Mouse (Mus musculus): ENCODE measurements around the gene 9130213A22Rik. TPM values are rescaled to one million over a fixed set of nuclear protein-coding genes. Genes with fewer than 3 reads are reported as not detected.

9130213A22Rik gene
- polyA plus RNA-seq, 1 experiment from 2014 or later, result 0.11 TPM

DNA sequence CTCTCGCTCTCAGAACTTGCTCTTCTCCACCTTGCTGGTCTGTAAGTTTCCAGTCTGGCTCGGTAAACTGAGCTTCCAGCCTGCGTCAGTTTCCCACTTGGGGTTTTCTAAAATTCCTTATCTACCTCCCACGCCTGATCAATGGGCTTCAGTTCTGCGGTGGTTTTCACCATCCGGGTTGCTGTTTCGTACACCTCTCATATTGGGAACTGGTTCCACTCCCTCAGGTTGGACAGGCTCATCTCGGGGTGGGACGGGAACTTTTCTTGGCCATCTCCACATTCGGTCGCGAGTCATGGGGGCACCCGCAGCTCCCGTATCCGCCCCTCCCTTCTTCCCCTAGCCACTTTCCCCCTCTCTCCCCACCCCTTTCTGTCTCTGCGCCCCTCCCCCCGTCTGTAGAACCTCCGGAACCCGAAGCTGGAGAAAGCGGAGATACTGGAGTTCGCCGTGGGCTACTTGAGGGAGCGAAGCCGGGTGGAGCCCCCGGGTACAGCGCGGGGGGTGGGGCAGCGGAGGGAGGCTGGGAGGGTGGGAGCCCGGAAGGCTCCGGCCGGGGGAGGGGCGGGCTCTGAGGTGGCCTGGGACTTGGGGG is 551 bp downstream of the 9130213A22Rik start:
- Histone ChIP-seq H3K9me3 (no peaks in the 10 kb centered on the region), H3K9ac (peak overlapping the region; percentile 77), H3K27me3 (peaks cover 29% of the 10 kb centered on the region), H3K4me3 (replicated peaks) (peak overlapping the region; percentile 80), H3K4me1 (peaks cover 54% of the 10 kb centered on the region), H3K27ac (peak overlapping the region; percentile 86), H3K36me3 (replicated peaks) (no peaks in the 10 kb centered on the region), H3K4me2 (peak overlapping the region; percentile 91)
- ATAC-seq (ENCODE audit: low FRiP score), result no peak
- WGBS, result under 1% methylated on average over 31 of the region's 32 CpGs

DNA sequence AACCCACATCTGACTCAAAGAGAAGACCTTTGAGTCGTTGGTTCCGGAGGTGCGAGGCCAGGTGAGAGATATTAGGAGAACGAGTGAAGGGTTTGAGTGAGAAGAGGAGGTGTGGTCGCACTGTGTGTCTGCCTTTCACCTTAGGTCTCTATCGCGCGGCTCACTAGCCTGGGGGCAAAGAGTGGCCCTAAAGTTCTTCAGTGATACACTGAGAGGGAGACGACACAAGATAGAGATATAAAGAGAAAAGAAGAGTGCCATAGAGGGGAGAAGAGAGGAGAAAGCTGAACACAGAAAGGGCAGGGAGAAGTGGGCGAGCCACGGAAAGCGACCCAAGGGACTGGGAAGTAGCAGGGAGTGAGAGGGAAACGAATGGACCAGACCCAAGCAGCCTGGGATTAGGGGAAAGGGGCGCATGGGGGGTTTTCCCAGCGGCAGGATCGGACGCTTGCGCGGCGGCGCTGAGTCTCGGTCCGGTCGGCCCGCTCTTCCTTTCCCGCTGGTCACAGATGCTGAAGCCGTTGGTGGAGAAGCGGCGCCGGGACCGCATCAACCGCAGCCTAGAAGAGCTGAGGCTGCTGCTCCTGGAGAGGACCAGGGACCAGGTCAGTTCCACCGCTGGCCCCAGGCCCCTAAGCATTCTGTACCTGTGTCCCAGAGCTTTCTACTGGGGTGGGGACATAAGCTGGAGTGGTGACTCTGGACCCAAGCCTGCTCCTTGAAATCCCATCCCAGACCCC is 1.2 kb downstream of the 9130213A22Rik start:
- H3K4me3 ChIP-seq (replicated peaks), result peak overlapping the region; percentile 80
- peaks cover 54% of the 10 kb centered on the region for H3K4me1 ChIP-seq
- H3K27me3 ChIP-seq, result peaks cover 29% of the 10 kb centered on the region
- no peaks in the 10 kb centered on the region for H3K36me3 ChIP-seq (replicated peaks)
- peak overlapping the region; percentile 91 for H3K4me2 ChIP-seq
- under 1% methylated on average over 33 of the region's 33 CpGs for WGBS
- no peak for ATAC-seq (ENCODE audit: low FRiP score)
- no peaks in the 10 kb centered on the region for H3K9me3 ChIP-seq
- no peak overlapping the region for H3K27ac ChIP-seq
- H3K9ac ChIP-seq, result peak overlapping the region; percentile 77

DNA sequence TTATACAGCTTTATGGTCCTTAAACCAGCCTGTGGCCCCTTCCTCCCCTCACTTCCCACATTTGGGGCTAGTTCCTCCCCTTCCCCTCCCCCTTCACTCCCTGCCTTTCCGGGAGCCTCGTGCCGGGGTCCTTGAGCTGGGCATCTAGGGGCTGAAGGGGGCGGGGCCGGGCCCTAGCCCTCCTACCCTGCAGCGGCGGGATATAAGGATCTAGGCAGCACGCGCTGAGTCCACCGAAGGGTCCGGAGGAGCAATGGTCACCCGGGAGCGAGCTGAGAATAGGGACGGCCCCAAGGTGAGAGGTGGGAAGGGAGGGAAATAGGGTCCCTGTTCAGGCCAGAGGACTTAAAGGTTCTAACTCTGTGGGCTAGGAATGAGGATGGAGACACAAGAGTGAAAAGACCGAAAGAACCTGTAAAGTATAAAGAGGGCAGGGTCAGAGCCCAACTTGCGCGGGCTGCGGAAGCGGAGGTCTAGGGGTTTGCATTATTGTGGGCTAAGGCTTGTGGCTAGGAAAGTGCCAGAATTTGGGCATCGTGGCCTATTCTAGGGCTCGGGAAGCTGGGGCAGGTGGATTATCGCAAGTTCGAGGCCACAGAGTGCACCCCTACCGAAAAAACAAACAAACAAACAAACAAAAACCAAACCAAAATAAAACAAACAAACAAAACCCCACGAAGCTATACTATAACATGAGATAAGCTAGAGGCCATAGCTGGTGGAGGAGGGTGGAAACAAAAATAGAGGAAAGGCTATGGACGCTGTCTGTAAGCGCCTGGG is 2.0 kb downstream of the 9130213A22Rik start, which contains the start of gene Hes7:
Gene Hes7, plus strand, starts transcription at position 184 of the 780 bp plus-strand sequence.
- Histone ChIP-seq H3K27ac (no peak within 1 kb of the TSS), H3K4me1 (peaks cover 46% of the 10 kb centered on the region), H3K36me3 (replicated peaks) (no peaks in the 10 kb centered on the region), H3K4me3 (replicated peaks) (peak within 1 kb of the TSS; percentile 80), H3K4me2 (peak within 1 kb of the TSS; percentile 91), H3K9ac (peak within 1 kb of the TSS; percentile 77), H3K9me3 (no peaks in the 10 kb centered on the region), H3K27me3 (peaks cover 33% of the 10 kb centered on the region)
- ATAC-seq (ENCODE audit: low FRiP score), result no peak
- 2% methylated on average over 27 of the region's 27 CpGs for WGBS

DNA sequence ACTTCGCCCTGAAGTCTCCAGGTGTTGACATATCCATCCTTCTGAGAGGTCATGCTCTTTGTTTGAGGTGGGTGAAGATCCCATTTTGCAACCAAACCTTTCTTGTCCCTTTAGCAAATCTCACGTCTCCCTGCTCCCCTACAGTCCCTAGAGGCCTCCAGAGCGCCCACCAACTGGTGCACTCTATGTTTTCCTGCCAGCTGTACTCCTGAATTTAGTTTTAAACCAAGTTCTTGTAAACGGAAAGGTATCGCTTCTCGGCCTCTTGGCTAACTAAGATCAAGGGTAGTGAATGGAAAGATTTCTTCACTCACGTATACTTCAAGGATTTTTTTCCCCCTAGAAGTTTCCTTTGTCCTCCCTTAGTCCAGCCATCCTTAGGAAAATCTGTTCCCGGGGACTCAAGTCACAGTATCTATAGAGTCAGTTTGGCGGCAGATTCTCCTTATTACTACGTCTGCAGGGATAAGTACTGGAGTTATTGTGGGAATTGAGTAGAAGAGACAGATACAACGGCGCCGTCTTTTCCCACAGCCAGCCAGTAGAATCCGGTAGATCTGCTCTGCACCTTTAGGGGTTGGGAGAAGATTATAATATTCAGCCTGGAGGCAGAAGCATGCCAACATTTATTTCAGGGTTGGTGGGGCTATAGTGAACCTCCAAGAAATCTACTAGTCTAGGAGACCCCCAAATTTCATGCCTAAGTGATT is 2.8 kb downstream of the 9130213A22Rik start:
- peaks cover 45% of the 10 kb centered on the region for H3K4me1 ChIP-seq
- no peaks in the 10 kb centered on the region for H3K36me3 ChIP-seq (replicated peaks)
- H3K4me2 ChIP-seq, result peak overlapping the region; percentile 91
- H3K4me3 ChIP-seq (replicated peaks), result peak overlapping the region; percentile 80
- H3K27me3 ChIP-seq, result peaks cover 35% of the 10 kb centered on the region
- no peaks in the 10 kb centered on the region for H3K9me3 ChIP-seq
- no peak for ATAC-seq (ENCODE audit: low FRiP score)
- H3K27ac ChIP-seq, result no peak overlapping the region
- WGBS, result 26% methylated on average over 14 of the region's 14 CpGs
- no peak overlapping the region for H3K9ac ChIP-seq

DNA sequence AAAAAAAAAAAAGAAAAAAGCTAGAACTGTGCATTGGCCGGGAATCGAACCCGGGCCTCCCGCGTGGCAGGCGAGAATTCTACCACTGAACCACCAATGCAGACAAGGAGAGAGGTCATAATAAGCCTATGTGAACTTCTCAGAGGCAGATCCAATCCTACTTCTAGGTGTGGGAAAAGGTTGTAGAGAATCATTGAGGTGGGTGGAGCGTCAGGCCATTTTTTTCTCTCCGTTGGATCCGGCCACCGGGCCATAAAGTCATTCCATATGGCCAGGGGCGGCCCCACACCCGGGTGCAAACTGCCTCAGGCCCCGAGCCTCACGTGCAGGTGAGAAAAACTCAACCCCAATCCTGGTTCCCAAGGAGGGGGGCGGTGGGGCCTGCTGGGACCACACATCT is 3.6 kb downstream of the 9130213A22Rik start:
- Histone ChIP-seq H3K27me3 (peaks cover 38% of the 10 kb centered on the region), H3K4me1 (peaks cover 45% of the 10 kb centered on the region), H3K4me3 (replicated peaks) (peak overlapping the region; percentile 79), H3K9ac (no peak overlapping the region), H3K4me2 (peak overlapping the region; percentile 91), H3K9me3 (no peaks in the 10 kb centered on the region), H3K27ac (no peak overlapping the region), H3K36me3 (replicated peaks) (no peaks in the 10 kb centered on the region)
- ATAC-seq (ENCODE audit: low FRiP score), result peak; percentile 7; the same call in 1 of the 2 replicates
- WGBS, result under 1% methylated on average over 15 of the region's 15 CpGs

DNA sequence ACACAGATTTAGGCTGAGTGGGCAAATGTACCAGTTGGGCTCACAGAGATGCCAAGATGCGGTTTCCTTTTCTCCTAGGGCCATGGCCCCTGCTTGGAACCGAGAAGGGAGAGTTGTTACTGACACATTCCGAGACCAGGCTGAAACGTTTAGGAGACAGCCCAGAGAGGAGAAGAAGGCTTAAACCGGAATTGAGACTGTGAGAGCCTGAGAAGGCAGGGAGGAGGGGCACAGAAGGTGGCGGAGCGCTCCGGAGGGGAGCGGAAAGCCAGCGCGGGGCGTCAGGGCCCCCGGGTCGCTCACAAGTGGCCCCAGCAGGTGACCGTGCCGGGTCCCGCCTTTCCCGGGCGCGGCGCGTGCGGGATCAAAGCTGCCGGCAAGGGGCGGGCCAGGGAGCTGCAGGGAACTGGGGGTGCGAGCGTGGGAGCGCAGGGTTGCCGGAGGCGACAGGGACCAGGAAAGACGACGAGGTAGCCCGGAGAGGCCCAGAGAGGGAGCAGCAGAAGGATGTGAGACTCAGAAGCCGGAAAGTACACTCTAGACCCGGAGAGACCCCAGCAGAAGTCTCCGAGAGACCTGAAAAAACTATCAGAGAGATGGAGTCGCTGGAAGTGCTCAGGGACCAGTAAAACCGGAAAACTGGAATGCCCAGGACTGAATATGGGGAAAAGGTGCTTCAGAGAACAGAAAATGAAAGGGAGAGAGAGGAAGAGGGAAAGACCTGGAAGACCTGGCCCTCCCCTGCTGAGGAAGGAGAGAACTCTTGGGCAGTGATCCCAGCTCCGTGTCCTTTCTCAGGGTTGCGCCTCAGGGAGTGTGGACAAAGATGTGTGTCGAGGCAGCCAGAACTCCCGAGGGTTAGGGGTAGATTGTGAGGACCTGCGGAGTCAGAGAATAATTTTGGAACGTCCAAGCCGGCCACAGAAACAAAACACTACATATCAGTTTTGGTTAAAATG is 4.4 kb downstream of the 9130213A22Rik start:
- H3K9ac ChIP-seq, result peak overlapping the region; percentile 81
- H3K4me2 ChIP-seq, result peak overlapping the region; percentile 91
- peaks cover 40% of the 10 kb centered on the region for H3K27me3 ChIP-seq
- no peaks in the 10 kb centered on the region for H3K36me3 ChIP-seq (replicated peaks)
- 0 out of 2 replicates have a peak, but pooled peaks have one; percentile 25 for ATAC-seq (ENCODE audit: low FRiP score)
- H3K4me3 ChIP-seq (replicated peaks), result peak overlapping the region; percentile 79
- H3K27ac ChIP-seq, result peak overlapping the region; percentile 74
- peaks cover 43% of the 10 kb centered on the region for H3K4me1 ChIP-seq
- no peaks in the 10 kb centered on the region for H3K9me3 ChIP-seq
- under 1% methylated on average over 45 of the region's 45 CpGs for WGBS

DNA sequence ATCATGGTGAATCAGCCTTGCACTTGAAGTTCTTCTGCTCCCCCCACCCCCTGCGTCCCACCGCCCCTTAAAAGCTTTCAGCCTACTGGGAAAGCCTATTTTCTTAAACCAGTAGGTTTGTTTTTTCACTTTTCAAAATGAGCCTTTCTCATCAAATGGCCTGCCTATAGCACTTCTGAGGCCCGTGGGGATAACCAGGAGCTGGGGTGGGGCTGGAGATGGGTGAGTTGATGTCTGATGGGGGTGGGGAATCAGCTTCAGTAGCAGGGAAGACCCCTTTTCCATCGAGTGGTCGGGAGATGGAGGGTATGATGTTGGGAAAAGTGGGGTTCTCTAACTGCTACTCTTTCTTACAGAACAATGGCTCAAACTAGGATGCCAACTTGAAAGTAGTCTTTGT is 5.5 kb downstream of the 9130213A22Rik start:
- ATAC-seq (ENCODE audit: low FRiP score), result no peak

DNA sequence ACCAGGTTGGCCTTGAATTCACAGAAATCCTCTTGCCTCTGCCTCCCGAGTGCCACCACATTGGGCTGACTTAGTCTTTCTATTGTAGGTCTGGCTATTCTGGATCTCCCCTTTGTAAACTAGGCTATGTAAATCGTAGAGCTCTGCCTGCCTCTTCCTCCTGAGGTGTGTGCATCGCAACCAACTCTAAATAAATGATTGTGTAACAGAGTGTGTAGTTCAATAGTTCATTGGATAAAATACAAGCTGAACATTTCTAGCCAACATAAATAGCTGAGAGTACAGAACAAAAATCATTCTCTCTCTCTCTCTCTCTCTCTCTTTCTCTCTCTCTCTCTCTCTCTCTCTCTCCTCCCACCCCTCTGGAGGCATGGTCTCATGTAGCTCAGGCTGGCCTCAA is 7.8 kb downstream of the 9130213A22Rik start:
- Histone ChIP-seq H3K9ac (no peak overlapping the region), H3K36me3 (replicated peaks) (no peaks in the 10 kb centered on the region), H3K4me1 (peaks cover 23% of the 10 kb centered on the region), H3K27ac (no peak overlapping the region), H3K4me2 (no peak overlapping the region), H3K27me3 (peaks cover 41% of the 10 kb centered on the region), H3K9me3 (no peaks in the 10 kb centered on the region), H3K4me3 (replicated peaks) (no peak overlapping the region)
- WGBS, result 76% methylated on average over 3 of the region's 3 CpGs
- no peak for ATAC-seq (ENCODE audit: low FRiP score)

More for the DNA sequence above, 5.5 kb downstream of the 9130213A22Rik start:
- Histone ChIP-seq H3K27me3 (peaks cover 51% of the 10 kb centered on the region), H3K36me3 (replicated peaks) (no peaks in the 10 kb centered on the region), H3K9me3 (no peaks in the 10 kb centered on the region), H3K9ac (no peak overlapping the region), H3K4me3 (replicated peaks) (0 out of 2 replicates have a peak overlapping the region, but pooled peaks have one; percentile 79), H3K27ac (no peak overlapping the region), H3K4me2 (peak overlapping the region; percentile 91), H3K4me1 (peaks cover 38% of the 10 kb centered on the region)
- 57% methylated on average over 5 of the region's 5 CpGs for WGBS

DNA sequence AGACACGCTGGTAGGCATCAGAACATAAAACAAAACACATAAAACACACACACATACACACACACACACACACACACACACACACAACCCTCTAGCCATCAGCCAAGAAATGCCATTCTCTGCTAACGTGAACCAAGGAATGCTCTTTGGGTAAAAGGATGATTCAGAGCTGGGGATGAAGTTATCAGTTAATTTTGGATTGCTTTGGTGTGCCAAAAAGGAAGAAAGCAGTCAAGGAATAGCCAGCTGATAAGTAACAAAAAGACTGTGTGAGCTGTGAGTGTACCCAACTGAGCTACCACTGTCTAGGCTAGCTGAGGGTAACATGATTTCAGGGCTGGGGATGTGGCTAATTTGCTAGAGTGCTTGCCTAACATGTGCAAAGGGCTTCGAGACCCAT is 8.4 kb downstream of the 9130213A22Rik start:
- Histone ChIP-seq H3K27me3 (peaks cover 36% of the 10 kb centered on the region), H3K36me3 (replicated peaks) (peaks cover 5% of the 10 kb centered on the region), H3K4me2 (no peak overlapping the region), H3K4me3 (replicated peaks) (no peak overlapping the region), H3K9me3 (no peaks in the 10 kb centered on the region), H3K27ac (no peak overlapping the region), H3K4me1 (peaks cover 17% of the 10 kb centered on the region), H3K9ac (no peak overlapping the region)
- ATAC-seq (ENCODE audit: low FRiP score), result no peak
- WGBS, result 69% methylated on average over 3 of the region's 3 CpGs

DNA sequence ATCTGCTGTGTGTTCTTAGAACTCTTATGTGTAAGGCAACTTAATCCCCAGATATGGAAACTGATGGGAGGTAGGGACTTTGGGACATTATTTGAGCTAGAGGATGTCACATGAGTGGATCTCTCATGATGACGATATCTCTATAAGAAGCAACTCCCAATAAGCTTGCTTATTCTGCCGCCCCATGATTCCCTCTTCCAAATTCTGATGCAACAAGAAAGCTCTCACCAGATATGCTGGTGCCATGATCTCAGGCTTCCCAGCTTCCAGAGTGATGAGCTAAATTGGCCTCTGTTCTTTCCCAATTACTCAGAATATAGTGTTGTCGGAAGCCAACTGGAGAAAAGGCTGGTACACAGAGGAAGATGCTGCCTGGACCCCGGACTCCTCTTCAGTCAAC is 10.5 kb downstream of the 9130213A22Rik start:
- peaks cover 10% of the 10 kb centered on the region for H3K4me1 ChIP-seq
- H3K9ac ChIP-seq, result no peak overlapping the region
- H3K27ac ChIP-seq, result no peak overlapping the region
- no peak overlapping the region for H3K4me3 ChIP-seq (replicated peaks)
- peak overlapping the region; percentile 52; the same call in 1 of the 2 replicates for H3K4me2 ChIP-seq
- ATAC-seq (ENCODE audit: low FRiP score), result no peak
- peaks cover 36% of the 10 kb centered on the region for H3K27me3 ChIP-seq
- WGBS, result 69% methylated on average over 4 of the region's 4 CpGs
- H3K36me3 ChIP-seq (replicated peaks), result peaks cover 26% of the 10 kb centered on the region
- H3K9me3 ChIP-seq, result no peaks in the 10 kb centered on the region
